Mouse (Mus musculus) granulocyte monocyte progenitor cell, adult 5-6 weeks (primary cell): ENCODE results near the gene Lsm11. TPM values are rescaled to one million over a fixed set of nuclear protein-coding genes. Genes with fewer than 3 reads are reported as not detected.

Source experiments
- ATAC-seq: replicated peaks from 2 replicates; pipeline ENCODE4 v1.8.0; 2016; ENCODE audit warnings: mild to moderate bottlenecking, moderate TSS enrichment, inconsistent platforms; ENCODE audit not compliant: poor library complexity, severe bottlenecking
- total RNA-seq, 2 experiments: library from RNA; stranded (forward) in 1 of 2; stranded (reverse) in 1 of 2; fragments of 200-712, 200-1000 nt in 1 of 2; fragments of >200 nt in 1 of 2; fragmentation: Nextera tagmentation in 1 of 2; gene quantifications; 2 replicates each; pipeline ENCODE4 v1.2.3; 2014 to 2017

Lsm11 gene
- total RNA-seq, 2 experiments from 2014 or later = 5.0 to 7.3 TPM

DNA sequence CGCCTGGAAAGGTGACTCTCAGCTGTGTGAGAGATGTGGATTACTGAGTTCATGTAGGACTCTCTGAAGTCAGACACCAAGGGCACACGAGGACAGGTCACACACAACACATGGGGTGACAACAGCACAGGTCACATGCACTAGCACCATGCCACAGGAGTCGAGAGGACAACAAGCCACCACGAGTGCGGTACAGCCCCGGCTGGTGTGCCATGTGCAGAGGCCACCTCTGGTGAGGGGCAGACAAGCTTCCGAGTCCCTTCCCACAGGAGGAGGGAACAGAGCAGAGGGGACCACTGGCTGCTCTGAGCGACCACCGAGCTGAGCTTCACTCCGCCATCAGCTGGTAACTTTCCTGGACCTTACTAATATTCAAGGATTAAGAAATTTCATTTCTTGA lies 12.0 kb downstream of the Lsm11 start:
- ATAC-seq = no peak

DNA sequence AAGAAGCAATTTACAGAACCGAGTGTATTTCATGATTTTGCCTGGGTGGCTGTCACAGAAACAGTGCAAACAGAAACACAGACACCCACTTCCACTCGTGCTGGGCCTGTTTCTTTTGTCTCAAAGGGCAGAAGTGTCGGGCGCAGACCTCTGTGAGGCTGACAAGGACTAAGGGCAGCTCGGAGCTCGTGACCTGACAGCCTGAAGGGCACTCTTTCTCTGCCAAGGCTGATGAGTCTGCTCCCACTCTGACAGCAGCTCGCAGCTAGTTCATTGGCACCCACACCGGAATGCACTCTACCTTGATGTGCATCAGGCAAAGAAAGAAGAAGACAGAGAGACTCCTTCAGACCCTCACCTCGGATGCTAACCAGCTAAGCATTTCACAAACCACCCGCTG lies 15.2 kb downstream of the Lsm11 start:
- ATAC-seq = no peak

DNA sequence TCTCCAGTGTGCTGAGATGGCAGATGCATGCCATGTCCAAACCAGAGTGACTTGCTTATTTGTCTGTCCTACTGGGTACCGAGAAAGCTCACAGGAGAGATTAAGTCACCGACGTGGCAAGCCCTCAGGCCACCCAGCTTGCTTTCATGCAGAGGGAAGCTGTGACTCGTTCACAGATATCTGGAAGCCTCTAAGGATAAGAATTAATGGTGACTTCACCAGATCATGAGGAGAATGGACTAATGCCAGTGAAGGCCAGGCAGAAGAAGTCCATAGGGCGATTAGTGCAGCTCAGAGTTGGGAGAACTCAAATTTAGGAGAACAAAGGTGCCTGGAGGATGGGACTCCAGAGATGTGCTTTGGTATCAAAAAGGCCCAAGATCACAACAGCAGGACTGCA lies 17.3 kb downstream of the Lsm11 start:
- ATAC-seq = no peak

DNA sequence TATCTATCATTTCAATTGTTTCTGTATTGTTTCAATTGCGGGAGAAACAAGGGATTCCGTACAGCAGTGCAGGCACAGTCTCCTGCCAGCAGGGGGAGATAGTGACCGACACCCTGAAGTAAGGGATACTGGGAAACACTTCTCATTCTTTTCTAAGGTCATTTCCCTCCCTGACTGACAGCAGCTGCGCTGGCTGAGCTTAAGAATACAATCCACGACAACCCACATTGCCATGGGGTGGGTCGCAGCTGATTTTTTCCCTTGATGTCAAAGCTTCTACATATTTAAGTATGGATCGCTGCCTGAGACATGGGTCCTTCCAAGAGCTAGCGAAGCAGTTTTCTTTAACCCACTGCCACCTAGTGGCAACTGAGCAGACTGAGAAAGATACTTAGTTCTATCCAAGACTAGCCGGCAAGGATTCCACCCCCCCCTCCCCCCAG lies 18.1 kb downstream of the Lsm11 start:
- ATAC-seq = peak; percentile 93

DNA sequence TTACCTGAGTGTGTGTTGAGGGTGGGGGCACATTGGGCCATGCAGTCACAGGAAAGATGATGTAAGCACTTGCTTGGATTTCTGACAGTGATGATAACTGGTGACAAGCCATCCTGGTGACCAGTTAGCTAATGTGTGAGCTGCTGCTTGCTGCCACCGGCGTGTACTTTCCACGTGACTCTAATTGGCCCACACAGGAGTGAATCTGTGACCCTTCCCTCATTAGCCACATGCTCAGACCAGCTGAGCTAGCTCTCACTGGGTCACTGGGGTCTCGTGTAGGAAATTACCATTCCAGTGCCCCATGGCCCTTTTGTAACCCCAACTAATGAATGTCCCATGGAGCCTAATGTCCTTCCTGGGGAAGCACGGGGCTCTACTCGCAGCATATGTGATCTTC lies 19.3 kb downstream of the Lsm11 start:
- ATAC-seq = no peak

DNA sequence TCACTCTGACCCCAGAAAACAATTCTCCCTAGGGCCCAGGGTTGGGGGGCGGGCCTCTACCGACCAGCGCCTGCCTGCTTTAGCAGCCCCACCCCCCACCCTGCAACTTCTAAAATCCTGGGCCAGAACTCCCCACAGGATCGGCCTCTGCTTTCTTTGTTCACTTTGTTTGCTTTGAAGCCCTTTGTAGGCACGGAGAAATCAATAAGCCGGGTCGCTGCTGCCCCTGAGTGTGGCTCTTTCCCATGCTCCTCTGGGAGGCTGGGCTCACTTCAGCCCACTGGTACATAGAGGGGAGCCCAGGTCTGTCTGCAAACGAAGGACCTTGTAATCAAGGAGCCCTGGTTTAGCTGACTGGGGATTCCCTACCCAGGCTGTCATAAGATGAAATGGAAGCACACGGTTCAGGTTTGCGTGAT lies 23.2 kb downstream of the Lsm11 start:
- no peak for ATAC-seq

DNA sequence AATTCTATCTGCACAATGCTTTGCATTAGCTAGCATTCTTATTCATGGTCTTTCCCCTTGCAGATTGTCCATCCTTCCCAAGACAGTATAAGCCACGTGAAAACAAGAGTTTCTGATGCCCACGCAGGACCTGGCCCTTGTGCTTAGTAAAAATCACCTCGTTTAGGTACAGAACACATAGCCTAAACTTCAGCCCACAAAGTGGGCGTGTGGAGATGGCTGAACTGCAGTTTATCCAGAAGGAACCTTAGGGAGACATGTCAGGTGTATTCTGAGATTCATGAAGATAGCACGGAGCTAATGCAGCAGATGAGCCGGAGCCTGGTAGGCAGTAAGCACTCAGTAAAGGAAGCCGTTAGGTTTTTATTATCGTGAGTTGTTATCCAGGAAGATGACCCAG lies 23.7 kb downstream of the Lsm11 start:
- no peak for ATAC-seq

DNA sequence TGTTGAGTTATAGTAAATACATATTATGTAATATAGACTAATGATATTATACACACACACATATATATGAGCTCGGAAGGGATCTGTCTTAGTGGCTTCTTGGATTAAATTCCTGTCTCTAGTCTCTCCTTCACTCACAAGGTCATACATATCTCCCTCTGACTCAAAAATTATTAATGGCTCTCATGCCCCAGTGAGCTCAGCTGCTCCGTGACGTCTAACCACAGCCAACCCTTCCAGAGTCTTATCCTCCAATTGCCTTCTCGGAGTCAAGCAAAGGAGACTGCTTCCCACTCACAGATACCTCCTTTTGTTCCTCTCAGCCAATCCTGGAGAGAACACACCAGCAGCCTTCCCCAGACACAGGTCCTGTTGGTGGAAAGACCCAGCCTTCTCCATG lies 25.9 kb downstream of the Lsm11 start:
- ATAC-seq = no peak

DNA sequence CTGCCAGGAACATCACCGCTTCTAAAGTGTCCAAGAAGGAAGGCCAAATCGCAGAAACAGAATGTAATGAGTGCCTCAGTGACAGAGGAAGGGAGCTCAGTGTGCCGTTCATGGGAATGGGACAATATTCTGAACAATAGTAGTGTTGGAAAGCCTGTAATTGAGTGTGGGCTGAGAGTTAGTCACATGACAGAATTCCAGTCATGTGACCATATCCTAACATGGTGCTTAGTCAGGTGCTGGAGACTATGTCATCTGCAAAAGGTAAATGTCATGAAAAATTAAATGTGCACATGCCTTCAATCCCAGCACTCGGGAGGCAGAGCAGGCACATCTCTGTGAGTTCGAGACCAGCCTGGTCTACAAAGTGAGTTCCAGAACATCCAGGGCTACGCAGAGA lies 26.7 kb downstream of the Lsm11 start:
- no peak for ATAC-seq

DNA sequence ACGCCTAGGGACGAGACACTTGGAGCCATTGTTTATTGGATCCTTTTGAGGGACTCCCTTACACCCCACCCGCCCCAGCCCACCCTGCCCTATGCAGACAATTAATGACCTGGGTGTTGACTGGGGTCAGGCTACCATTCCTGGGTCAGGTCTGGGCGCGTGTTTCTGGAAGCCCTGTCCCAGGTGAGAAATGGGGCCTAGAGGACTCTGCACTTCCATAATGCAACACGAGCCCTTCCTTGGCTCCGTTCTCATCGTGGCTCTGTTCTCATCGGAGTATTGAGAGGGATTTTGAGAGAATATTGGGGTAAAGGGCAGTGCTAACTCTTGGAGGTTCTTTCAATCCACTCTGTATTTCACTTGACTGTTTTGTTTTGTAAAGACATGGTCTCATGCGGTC lies 28.5 kb downstream of the Lsm11 start:
- ATAC-seq = no peak

DNA sequence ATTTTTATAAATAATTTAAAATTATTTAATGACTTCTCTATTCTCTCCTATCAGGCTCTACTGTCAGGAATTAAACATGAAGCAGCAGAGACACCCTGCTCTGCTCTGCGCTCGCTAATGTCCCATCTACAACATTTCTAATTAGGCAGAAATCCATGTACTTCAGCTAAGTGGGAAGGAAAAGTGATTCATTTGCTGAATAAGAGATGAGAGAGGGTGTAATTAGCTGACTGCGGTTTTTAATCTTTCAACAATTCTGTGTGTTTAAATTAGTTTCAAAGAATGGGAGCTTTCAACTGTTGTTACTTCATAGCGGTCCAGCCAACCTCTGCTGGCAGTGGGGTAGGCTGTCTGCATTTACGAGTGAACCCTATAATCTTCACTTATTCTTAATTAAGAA lies 34.0 kb downstream of the Lsm11 start:
- ATAC-seq = no peak

DNA sequence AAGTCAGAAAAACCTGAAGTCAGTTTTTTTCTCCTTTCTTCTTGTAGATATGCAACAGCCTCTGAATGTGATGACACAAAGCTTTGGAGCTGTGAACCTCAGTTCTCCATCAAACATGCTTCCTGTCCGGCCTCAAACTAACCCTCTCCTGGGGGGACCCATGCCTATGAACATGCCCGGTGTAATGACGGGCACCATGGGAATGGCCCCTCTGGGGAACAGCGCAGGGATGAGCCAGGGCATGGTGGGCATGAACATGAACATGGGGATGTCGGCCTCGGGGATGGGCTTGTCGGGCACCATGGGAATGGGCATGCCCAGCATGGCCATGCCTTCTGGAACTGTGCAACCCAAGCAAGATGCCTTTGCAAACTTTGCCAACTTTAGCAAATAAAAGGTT lies 35.8 kb downstream of the Lsm11 start:
- ATAC-seq = no peak

DNA sequence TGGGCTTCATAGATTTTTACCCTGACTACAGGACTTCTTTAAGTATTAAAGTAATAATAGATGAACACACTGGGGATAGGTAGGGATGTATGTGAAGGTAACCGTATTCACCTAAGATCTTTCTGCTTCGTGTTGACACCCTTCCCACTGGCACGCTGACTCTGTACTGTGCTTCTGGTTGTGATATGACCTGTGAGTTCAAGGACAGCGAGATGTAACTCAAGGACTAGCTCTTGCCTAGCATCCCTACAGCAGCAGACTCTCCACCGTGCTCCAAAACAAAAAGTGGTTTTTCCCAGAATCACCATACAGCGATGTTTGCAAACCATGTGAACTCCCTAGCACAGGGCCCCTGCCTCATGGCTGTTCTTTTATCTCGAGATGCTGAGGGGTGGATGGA lies 36.7 kb downstream of the Lsm11 start:
- no peak for ATAC-seq

DNA sequence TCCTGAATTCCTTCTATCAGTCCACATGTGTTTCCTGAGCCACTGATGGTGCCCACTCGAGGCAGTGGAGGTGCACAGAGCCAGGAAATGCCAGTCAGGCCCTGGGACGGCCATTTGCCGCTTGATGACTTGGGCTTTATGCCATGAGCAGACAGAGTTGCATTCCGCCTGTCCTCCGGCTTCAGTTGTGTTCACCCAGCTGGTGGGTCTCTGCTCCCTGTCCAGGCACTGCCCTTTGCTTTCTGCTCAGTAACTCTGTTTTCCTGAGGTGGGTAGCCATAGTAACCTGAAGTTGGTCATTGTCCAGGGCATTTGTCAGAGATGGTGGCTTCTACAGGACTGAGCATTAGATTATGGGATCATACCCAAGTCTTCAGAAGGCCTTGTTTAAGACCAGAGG lies 37.4 kb downstream of the Lsm11 start:
- ATAC-seq = no peak

DNA sequence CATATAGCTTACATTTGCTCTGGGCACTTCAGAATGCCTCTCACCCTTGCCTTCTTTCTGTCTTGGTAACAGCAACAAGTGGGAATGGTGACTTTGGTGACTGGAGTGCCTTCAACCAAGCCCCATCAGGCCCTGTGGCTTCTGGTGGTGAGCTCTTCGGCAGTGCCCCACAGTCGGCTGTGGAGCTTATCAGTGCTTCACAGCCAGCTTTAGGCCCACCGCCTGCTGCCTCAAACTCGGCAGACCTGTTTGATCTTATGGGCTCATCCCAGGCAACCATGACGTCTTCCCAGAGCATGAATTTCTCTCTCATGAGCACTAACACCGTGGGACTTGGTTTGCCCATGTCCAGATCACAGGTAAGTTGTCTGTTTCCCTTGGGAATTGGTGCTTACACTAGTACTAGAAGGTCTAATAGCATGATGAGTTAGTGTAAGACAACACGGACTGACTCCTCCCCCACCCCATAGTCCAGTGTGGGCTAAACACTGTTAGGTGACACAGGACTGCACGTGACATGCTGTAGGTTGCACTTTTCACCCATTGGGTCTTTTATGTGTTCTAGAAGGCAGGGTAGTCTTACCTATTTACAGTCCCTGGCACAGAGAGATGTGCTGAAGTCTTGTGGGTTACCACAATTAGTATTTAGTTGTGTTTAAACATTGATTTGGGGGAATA lies 38.5 kb downstream of the Lsm11 start:
- no peak for ATAC-seq

DNA sequence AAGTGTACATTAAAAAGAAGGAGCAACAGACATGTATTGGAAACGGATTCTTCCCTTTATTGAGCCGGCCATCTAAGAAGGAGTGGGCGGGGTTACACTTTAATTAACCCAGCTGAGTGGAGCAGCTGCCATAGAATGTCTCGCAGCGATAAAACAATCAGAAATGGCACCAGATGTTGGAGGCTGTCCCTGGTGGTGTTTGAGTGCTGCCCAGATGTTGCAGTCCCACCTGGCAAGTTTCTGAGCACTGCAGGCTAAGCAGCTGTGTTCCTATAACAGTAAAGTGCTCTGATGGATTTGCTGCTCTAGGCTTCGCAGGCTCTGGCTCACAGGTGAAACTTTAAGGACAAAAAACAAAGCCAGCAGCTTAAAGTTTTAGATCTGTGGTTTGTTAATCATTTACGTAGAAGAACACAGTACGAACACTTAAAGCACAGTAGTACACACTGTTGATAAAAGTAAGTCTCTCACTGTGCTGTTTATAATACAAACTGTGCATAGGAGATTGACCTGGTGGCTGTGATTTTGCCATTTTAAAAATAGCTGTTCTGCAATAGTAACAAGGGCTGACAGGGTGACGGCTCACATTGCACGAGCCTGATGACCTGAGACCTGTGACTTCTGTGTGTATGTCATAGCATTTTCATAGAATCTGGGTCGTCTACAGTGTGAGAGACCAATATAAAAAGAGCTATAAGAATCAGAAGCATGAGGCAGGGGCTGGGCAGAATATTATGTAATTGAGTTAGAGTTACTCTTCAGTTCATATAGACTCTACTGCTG lies 44.3 kb downstream of the Lsm11 start:
- no peak for ATAC-seq

DNA sequence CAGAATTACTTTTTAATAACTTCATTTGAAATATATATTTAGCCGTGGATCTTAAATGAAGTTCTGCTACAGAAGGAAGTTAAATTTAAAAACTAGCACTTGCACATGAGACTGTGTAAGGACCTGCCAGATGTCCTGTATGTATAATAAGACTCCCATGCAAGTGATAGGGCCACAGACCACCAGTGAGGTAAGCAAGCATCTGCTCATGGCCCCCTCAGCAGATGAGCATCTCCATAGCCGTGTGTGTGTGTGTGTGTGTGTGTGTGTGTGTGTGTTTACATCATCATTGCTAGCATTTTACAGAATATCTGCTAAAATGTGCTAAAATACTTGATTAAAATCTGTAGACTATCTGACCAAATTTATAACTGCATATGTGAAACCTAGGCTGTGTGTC lies 47.3 kb downstream of the Lsm11 start:
- no peak for ATAC-seq

DNA sequence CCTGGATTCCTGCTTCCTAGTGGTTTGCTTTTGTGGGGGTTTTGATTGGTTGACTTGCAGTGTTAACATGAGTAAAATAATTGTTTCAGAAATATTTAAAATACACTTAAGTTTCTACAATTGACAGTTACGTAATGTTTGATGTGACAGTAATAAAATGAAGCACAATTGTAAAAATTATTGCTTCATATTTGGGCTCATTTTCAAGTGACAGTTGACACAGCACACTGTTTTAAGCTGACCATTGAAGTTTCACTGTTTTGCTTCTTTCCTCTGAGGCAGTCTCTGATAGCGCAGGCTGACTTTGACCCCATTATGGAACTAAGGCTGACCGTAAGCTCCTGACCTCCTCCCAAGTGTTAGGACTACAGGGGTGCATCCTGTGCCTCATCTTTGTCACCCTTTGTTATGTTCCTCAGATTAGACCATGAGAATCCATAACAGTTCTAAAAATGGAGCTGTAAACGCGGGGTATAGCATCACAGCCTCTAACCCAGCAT lies 51.8 kb downstream of the Lsm11 start:
- ATAC-seq = no peak

DNA sequence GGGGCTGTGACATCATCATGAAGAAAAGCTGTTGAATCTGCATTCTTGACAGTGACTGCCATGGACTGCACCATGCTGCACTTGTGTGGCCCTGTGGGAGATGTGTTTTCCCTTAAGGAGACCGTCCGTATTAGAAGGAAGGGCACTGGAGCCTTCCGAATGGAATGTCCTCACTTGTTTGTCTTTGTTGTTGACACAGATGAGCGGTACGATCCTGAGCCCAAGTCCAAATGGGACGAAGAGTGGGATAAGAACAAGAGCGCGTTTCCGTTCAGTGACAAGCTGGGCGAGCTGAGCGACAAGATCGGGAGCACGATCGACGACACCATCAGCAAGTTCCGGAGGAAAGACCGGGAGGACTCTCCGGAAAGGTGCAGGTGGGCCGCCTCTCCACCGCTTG lies 54.3 kb downstream of the Lsm11 start:
- no peak for ATAC-seq

DNA sequence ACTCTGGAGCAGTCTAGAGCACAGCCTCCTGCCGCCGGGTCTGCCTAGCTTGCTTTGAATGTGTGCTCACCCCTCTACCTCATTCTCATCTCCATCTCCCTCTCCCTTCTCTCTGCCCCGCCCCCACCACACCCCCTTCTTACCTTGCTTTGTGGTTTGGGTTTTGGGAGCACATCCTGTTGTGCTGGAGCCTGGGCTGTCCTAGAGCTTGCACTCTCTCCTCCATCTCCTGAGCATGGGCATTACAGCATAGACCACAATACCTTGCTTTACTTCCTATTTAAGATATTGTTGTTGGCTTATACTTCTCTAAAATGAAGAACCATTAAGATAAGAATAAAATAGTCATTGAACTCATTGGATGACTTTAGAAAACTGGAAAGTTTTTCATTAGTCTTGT lies 54.8 kb downstream of the Lsm11 start:
- ATAC-seq = peak; percentile 56

DNA sequence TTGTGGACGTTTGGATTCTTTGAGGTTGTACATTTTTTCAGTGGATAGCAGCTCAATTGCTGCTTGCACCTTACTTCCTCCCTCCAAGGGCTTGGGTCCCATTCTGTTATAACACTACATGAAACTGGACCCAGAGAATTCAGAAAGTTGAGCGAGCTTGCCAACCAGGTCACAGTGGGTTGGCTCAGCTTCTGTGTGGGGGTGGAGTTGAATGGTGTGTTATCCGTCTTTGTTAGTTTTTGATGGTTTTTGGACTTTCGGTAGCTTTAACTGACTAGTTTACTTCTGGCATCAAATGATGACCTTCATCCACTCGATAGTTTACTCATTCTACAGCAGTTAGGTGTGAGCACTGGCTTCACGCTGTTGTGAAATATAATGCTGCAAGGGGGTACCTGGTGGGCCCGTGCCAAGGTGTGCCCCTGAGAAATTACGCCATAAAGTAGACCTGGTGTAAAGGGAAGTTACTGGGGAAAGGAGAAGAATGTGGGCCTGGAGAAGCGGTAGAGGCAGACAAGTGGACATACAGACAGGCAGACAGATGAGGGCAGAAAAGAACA lies 56.2 kb downstream of the Lsm11 start:
- ATAC-seq = no peak

DNA sequence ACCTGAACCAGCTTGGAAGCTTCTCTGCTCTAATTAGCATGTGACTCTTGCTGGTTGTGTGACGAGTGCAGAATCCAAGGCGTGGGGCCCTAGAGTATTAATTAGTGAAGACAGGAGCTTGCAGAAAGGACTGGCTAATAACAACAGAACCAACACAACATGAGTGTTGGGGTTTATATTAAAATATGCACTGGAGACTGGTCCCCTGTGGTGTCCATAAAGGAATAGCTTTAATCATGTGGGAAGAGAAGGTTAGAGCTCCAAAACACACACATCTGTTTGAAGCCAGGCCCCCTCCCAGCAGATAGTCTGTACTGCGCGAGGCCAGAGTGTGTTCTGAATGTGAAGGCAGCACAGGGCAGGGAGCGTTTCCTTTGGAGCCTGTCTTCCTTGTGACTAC lies 58.1 kb downstream of the Lsm11 start:
- no peak for ATAC-seq
